Mouse (Mus musculus) Muller cell, postnatal 12 days (primary cell): Measurements from ENCODE around the gene Tmem108.

ENCODE experiments used
- DNase-seq: peaks from one replicate; pipeline ENCODE4 v3.0.0-alpha.2; 2015; ENCODE audit errors: inconsistent ontology term

Tmem108 gene

GRCm38 (mm10) chr9:103636847-103637246, 124.8 kb downstream of the Tmem108 start:
- peak; percentile 8 for DNase-seq

- peak; percentile 30 for DNase-seq
Measured at GRCm38 (mm10) chr9:103628861-103629469, 132.7 kb downstream of the Tmem108 start.

GRCm38 (mm10) chr9:103627404-103627900, 134.2 kb downstream of the Tmem108 start:
- DNase-seq = no peak

GRCm38 (mm10) chr9:103626156-103626555, 135.5 kb downstream of the Tmem108 start:
- no peak for DNase-seq

GRCm38 (mm10) chr9:103624649-103625048, 137.0 kb downstream of the Tmem108 start:
- peak; percentile 82 for DNase-seq

GRCm38 (mm10) chr9:103623560-103624316, 137.9 kb downstream of the Tmem108 start:
- DNase-seq = no peak

GRCm38 (mm10) chr9:103622988-103623387, 138.6 kb downstream of the Tmem108 start:
- DNase-seq = no peak

- DNase-seq = no peak
Measured at GRCm38 (mm10) chr9:103621870-103622269, 139.8 kb downstream of the Tmem108 start.

GRCm38 (mm10) chr9:103620517-103621212, 141.0 kb downstream of the Tmem108 start:
- no peak for DNase-seq

GRCm38 (mm10) chr9:103614260-103614659, 147.4 kb downstream of the Tmem108 start:
- DNase-seq = no peak

GRCm38 (mm10) chr9:103608161-103609058, 153.2 kb downstream of the Tmem108 start:
- DNase-seq = no peak

GRCm38 (mm10) chr9:103606056-103606455, 155.6 kb downstream of the Tmem108 start:
- no peak for DNase-seq

- no peak for DNase-seq
Measured at GRCm38 (mm10) chr9:103603792-103604191, 157.8 kb downstream of the Tmem108 start.

GRCm38 (mm10) chr9:103601878-103602277, 159.8 kb downstream of the Tmem108 start:
- DNase-seq = no peak

- no peak for DNase-seq
Measured at GRCm38 (mm10) chr9:103600834-103601233, 160.8 kb downstream of the Tmem108 start.

GRCm38 (mm10) chr9:103599908-103600307, 161.7 kb downstream of the Tmem108 start:
- no peak for DNase-seq

- no peak for DNase-seq
Measured at GRCm38 (mm10) chr9:103597861-103598260, 163.8 kb downstream of the Tmem108 start.

- DNase-seq = peak; percentile 14
Measured at GRCm38 (mm10) chr9:103595190-103595837, 166.3 kb downstream of the Tmem108 start.

GRCm38 (mm10) chr9:103594423-103595189, 167.0 kb downstream of the Tmem108 start:
- DNase-seq = no peak

- no peak for DNase-seq
Measured at GRCm38 (mm10) chr9:103593079-103593478, 168.6 kb downstream of the Tmem108 start.
